Mouse (Mus musculus): ENCODE data around the gene Mllt1. TPM values are rescaled to one million over a fixed set of nuclear protein-coding genes. Genes with fewer than 3 reads are reported as not detected.

Gene Mllt1
- polyA plus RNA-seq (2015; fragmentation: Nextera tagmentation; extraction: Ambion mirVana), result 17.7 TPM in 2 replicates

DNA sequence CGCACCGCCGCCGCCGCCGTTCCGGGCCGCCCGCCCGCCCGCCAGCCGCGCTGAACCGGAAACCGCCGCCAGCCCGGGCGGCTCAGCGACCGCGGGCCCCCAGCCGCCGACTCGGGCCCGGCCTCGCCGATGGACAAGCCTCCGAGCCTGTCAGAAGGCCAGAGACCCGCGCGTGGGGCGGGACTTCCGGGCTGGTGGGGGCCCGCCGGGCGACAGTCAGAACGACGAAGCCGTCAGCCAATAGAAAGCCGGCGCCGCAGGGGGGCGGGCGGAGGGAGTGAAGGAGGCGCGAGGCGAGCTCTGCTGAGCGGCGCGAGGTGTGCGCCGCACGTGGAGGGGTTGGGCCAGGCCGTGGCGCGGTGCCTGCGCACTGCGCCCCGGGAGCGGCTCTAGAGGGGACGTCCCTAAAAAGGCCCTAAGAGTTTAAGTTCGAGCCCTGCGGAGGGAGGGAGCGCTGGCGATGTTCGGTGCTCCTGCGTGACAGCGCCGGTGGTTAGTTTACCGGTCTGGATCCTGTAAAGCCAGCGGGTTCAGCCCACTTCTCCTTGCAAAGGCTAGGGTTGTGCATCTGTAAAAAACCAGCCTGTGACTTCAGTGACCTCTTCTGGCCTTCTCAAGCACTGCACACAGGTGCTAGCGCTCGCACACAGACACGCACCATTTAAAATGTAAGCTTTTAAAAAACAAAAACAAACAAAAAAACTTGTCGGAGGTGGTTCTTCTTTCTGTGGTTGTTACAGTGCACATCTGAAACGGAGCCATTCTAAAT lies at the start of gene Mllt1:
Gene Mllt1, minus strand, starts transcription at position 53 of the 769 bp plus-strand sequence.
- no peaks in the 10 kb centered on the region for H3K9me3 ChIP-seq (ENCODE audit: low read length)
- no peaks in the 10 kb centered on the region for H3K4me1 ChIP-seq (ENCODE audit: insufficient read depth, low read depth, low read length)
- ATAC-seq, result peak; percentile 98
- H3K27ac ChIP-seq (ENCODE audit: low read length), result peak within 1 kb of the TSS; percentile 85
- H3K27me3 ChIP-seq (replicated peaks; ENCODE audit: insufficient read depth, low read length), result no peaks in the 10 kb centered on the region
- TF ChIP-seq CTCF (IDR thresholded peaks at IDR 0.05) (peak; percentile 77), EP300 (IDR thresholded peaks at IDR 0.05) (no peak)
- H3K9ac ChIP-seq (replicated peaks; ENCODE audit: low read depth), result peak within 1 kb of the TSS; percentile 64
- WGBS, result 4% methylated on average over 60 of the region's 76 CpGs
- peak within 1 kb of the TSS; percentile 98 for H3K4me2 ChIP-seq (replicated peaks; ENCODE audit: low read depth, low read length)
- H3K4me3 ChIP-seq (ENCODE audit: low read depth, low read length), result peak within 1 kb of the TSS; percentile 84
- H3K36me3 ChIP-seq (ENCODE audit: insufficient read depth, low read length), result no peaks in the 10 kb centered on the region
- DNase-seq (ENCODE audit: low spot score), result peak; percentile 97

DNA sequence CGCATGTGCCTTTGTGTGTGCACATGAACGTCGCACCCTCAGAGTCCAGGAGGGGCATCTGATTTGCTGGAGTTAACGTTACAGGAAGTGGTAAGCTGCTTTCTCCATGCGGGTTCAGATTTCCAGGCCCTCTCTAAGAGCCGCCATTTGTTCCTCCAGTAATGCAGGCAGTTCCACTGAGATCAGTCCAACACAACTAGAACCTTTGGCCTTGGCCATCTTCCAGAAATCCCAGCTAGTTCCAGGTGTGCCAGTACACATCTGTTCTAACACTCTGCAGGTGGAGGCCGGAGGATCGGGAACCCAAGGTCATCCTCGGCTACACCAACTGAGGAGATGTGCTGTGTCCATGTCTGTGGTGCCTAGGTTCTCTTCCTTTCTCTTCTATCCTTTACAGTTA lies 49.7 kb upstream of the Mllt1 start:
- Histone ChIP-seq H3K9me3 (ENCODE audit: low read length) (no peaks in the 10 kb centered on the region), H3K4me2 (replicated peaks; ENCODE audit: low read depth, low read length) (no peak overlapping the region), H3K9ac (replicated peaks; ENCODE audit: low read depth) (no peak overlapping the region), H3K4me1 (ENCODE audit: insufficient read depth, low read depth, low read length) (no peaks in the 10 kb centered on the region), H3K36me3 (ENCODE audit: insufficient read depth, low read length) (no peaks in the 10 kb centered on the region), H3K27ac (ENCODE audit: low read length) (no peak overlapping the region), H3K4me3 (ENCODE audit: low read depth, low read length) (no peak overlapping the region), H3K27me3 (replicated peaks; ENCODE audit: insufficient read depth, low read length) (no peaks in the 10 kb centered on the region)
- WGBS, result 71% methylated on average over 9 of the region's 9 CpGs
- TF ChIP-seq CTCF (IDR thresholded peaks at IDR 0.05) (no peak), EP300 (IDR thresholded peaks at IDR 0.05) (no peak)
- DNase-seq (ENCODE audit: low spot score), result no peak
- no peak for ATAC-seq

DNA sequence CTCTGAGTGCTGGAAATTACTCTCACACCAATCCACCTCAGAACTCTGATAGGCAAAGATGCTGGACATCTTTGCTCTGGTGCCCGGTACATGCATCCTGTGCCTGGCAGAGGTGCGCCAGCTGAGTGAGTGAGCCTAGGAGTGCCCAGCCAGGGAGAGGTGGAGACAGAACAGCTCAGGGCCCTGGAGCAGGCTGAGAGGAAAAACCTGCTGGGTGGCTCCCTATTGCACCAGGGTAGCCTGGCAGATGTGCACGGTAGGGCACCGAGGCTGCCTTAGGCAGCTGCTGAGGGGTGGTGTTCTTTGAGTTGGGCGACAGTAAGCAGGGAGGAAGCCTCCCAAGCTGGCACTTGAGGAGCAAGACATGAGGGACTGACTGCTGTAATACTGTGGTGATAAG lies 46.8 kb upstream of the Mllt1 start, which contains the start of gene Acer1:
Gene Acer1, minus strand, starts transcription at position 114 of the 400 bp plus-strand sequence.
- 56% methylated on average over 5 of the region's 5 CpGs for WGBS
- no peak for DNase-seq (ENCODE audit: low spot score)

DNA sequence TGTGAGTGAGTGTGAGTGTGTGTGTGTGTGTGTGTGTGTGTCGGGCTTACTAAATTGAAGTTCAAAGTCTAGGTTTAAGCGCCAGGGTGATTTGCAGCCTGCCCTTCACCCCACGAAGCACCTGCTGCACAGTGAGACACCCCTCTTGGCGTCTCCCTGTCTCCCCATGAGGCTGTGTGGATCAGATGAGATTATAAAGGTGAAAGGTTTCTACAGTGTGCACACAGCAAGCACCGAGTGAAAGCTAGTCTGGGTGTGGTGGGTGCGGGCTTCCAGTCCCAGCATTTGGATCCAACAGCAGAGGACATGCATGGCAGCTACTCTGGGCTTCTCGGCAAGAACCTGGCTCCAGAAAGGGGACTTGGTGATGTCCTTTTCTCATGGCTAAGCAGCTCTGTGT lies 45.8 kb upstream of the Mllt1 start:
- H3K4me1 ChIP-seq (ENCODE audit: insufficient read depth, low read depth, low read length), result no peaks in the 10 kb centered on the region
- no peak for TF ChIP-seq CTCF (IDR thresholded peaks at IDR 0.05)
- no peak for TF ChIP-seq EP300 (IDR thresholded peaks at IDR 0.05)
- H3K4me3 ChIP-seq (ENCODE audit: low read depth, low read length), result no peak overlapping the region
- no peaks in the 10 kb centered on the region for H3K9me3 ChIP-seq (ENCODE audit: low read length)
- H3K36me3 ChIP-seq (ENCODE audit: insufficient read depth, low read length), result no peaks in the 10 kb centered on the region
- ATAC-seq (no peak), DNase-seq (ENCODE audit: low spot score) (no peak)
- 73% methylated on average over 7 of the region's 7 CpGs for WGBS
- H3K4me2 ChIP-seq (replicated peaks; ENCODE audit: low read depth, low read length), result no peak overlapping the region
- no peak overlapping the region for H3K9ac ChIP-seq (replicated peaks; ENCODE audit: low read depth)
- H3K27ac ChIP-seq (ENCODE audit: low read length), result no peak overlapping the region
- no peaks in the 10 kb centered on the region for H3K27me3 ChIP-seq (replicated peaks; ENCODE audit: insufficient read depth, low read length)

More for the DNA sequence above, 46.8 kb upstream of the Mllt1 start, which contains the start of gene Acer1:
- H3K27me3 ChIP-seq (replicated peaks; ENCODE audit: insufficient read depth, low read length), result no peaks in the 10 kb centered on the region
- H3K9ac ChIP-seq (replicated peaks; ENCODE audit: low read depth), result no peak within 1 kb of the TSS
- no peak for ATAC-seq
- H3K4me3 ChIP-seq (ENCODE audit: low read depth, low read length), result no peak within 1 kb of the TSS
- H3K9me3 ChIP-seq (ENCODE audit: low read length), result no peaks in the 10 kb centered on the region
- H3K36me3 ChIP-seq (ENCODE audit: insufficient read depth, low read length), result no peaks in the 10 kb centered on the region
- H3K4me2 ChIP-seq (replicated peaks; ENCODE audit: low read depth, low read length), result no peak within 1 kb of the TSS
- H3K27ac ChIP-seq (ENCODE audit: low read length), result no peak within 1 kb of the TSS
- no peaks in the 10 kb centered on the region for H3K4me1 ChIP-seq (ENCODE audit: insufficient read depth, low read depth, low read length)
- no peak for TF ChIP-seq CTCF (IDR thresholded peaks at IDR 0.05)
- no peak for TF ChIP-seq EP300 (IDR thresholded peaks at IDR 0.05)

DNA sequence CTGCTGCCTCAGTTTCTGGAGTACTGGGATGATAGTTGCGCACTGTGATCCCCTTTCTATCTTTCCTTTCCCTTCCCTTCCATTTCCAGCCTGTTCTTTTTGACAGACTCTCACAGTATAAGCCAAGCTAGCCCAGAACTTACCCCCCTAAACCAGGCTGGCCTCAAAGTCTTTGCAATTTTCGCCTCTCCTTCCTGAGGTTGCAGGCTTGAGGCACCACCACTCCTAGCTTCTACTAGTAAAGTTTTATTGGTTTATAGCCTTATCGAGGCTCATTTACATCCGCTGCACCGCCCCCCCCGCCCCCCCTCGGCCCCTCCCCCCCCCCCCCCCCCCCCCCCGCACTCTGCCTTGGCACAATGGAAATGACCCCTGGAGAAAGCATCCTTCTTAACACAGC lies 44.3 kb upstream of the Mllt1 start:
- ATAC-seq (no peak), DNase-seq (ENCODE audit: low spot score) (no peak)
- Histone ChIP-seq H3K36me3 (ENCODE audit: insufficient read depth, low read length) (no peaks in the 10 kb centered on the region), H3K27me3 (replicated peaks; ENCODE audit: insufficient read depth, low read length) (no peaks in the 10 kb centered on the region), H3K9ac (replicated peaks; ENCODE audit: low read depth) (no peak overlapping the region), H3K9me3 (ENCODE audit: low read length) (no peaks in the 10 kb centered on the region), H3K27ac (ENCODE audit: low read length) (no peak overlapping the region), H3K4me2 (replicated peaks; ENCODE audit: low read depth, low read length) (no peak overlapping the region), H3K4me1 (ENCODE audit: insufficient read depth, low read depth, low read length) (no peaks in the 10 kb centered on the region), H3K4me3 (ENCODE audit: low read depth, low read length) (no peak overlapping the region)
- TF ChIP-seq EP300 (IDR thresholded peaks at IDR 0.05) (no peak), CTCF (IDR thresholded peaks at IDR 0.05) (no peak)
- WGBS, result 32% methylated on average over 7 of the region's 8 CpGs

DNA sequence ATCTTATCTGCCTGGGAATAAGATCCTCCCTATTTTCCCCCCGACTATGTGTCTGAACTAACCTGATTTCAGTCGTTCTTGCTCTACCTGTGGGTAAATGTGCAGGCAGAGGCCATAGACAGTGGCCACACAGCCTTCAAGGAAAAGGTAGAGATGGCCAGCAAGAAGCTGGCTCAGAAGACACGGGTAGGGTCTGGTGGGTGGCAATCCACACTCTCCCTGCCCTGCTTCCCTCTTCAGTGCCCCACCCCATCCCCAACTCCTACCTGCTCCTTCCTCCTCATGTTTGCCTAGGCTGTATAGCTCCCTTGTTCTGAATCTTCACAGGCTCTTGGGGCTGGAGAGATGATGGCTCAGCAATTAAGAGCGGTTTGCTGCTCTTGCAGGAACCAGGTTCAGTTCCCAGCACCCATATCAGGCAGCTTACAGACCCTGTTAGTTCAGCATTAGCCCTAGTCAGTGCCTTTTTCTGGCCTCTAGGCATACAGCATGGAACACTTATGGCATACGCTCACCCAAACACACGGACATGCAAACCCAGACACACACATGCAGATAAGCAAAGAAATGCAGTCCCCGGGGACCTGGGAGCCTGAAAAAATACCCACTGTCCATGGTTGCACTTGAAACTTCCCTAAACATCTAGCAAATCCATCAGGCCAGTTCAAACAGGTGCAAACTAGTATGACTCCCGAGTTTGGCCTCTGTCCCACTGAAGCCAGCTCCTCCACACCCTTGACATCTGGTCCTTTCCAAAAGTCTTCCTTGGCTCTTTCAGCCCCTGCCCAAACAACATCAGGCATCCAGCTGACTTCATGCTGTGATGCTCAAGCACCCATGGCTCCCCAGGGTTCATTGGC lies 41.5 kb upstream of the Mllt1 start:
- TF ChIP-seq EP300 (IDR thresholded peaks at IDR 0.05) (no peak), CTCF (IDR thresholded peaks at IDR 0.05) (no peak)
- ATAC-seq (no peak), DNase-seq (ENCODE audit: low spot score) (no peak)
- Histone ChIP-seq H3K4me2 (replicated peaks; ENCODE audit: low read depth, low read length) (no peak overlapping the region), H3K4me1 (ENCODE audit: insufficient read depth, low read depth, low read length) (no peaks in the 10 kb centered on the region), H3K36me3 (ENCODE audit: insufficient read depth, low read length) (no peaks in the 10 kb centered on the region), H3K27me3 (replicated peaks; ENCODE audit: insufficient read depth, low read length) (no peaks in the 10 kb centered on the region), H3K9ac (replicated peaks; ENCODE audit: low read depth) (no peak overlapping the region), H3K27ac (ENCODE audit: low read length) (no peak overlapping the region), H3K4me3 (ENCODE audit: low read depth, low read length) (no peak overlapping the region), H3K9me3 (ENCODE audit: low read length) (no peaks in the 10 kb centered on the region)
- 64% methylated on average over 8 of the region's 8 CpGs for WGBS

All from lung, postnatal 0 days (tissue).